Mouse (Mus musculus): Measurements from ENCODE around the gene Ehmt1. TPM values are rescaled to one million over a fixed set of nuclear protein-coding genes. Genes with fewer than 3 reads are reported as not detected.
A peak's percentile ranks its signal among the peaks of the same experiment; 100 is the strongest.

Gene Ehmt1
- total RNA-seq, 2 experiments from 2014 or later, result 26.2 to 49.7 TPM

GRCm38 (mm10) chr2:24807036-24807435, 112.4 kb downstream of the Ehmt1 start:
- no peak for ATAC-seq (ENCODE audit: poor library complexity, severe bottlenecking)

- ATAC-seq (ENCODE audit: poor library complexity, severe bottlenecking), result no peak
These were observed 113.3 kb downstream of the Ehmt1 start for GRCm38 (mm10) chr2:24806143-24806542.

GRCm38 (mm10) chr2:24805621-24806020, 113.8 kb downstream of the Ehmt1 start:
- peak; percentile 87 for ATAC-seq (ENCODE audit: poor library complexity, severe bottlenecking)

GRCm38 (mm10) chr2:24796833-24797457, 122.5 kb downstream of the Ehmt1 start:
- ATAC-seq (ENCODE audit: poor library complexity, severe bottlenecking), result no peak

- no peak for ATAC-seq (ENCODE audit: poor library complexity, severe bottlenecking)
These were observed 132.2 kb downstream of the Ehmt1 start for GRCm38 (mm10) chr2:24787250-24787649.

- no peak for ATAC-seq (ENCODE audit: poor library complexity, severe bottlenecking)
These were observed 138.2 kb downstream of the Ehmt1 start for GRCm38 (mm10) chr2:24781253-24781652.

GRCm38 (mm10) chr2:24776831-24777230, 142.6 kb downstream of the Ehmt1 start:
- ATAC-seq (ENCODE audit: poor library complexity, severe bottlenecking), result no peak

- peak; percentile 40; the same call in 1 of the 2 replicates for ATAC-seq (ENCODE audit: poor library complexity, severe bottlenecking)
These were observed 143.3 kb downstream of the Ehmt1 start for GRCm38 (mm10) chr2:24775951-24776587.

- no peak for ATAC-seq (ENCODE audit: poor library complexity, severe bottlenecking)
These were observed 144.6 kb downstream of the Ehmt1 start for GRCm38 (mm10) chr2:24774832-24775231.

- ATAC-seq (ENCODE audit: poor library complexity, severe bottlenecking), result no peak
These were observed 148.6 kb downstream of the Ehmt1 start for GRCm38 (mm10) chr2:24770861-24771260.

GRCm38 (mm10) chr2:24763115-24763557, 156.3 kb downstream of the Ehmt1 start, which contains the start of gene Cacna1b:
Gene Cacna1b, minus strand, starts transcription at chr2:24763152.
- ATAC-seq (ENCODE audit: poor library complexity, severe bottlenecking), result peak; percentile 47; the same call in 1 of the 2 replicates

GRCm38 (mm10) chr2:24762446-24762960, 156.9 kb downstream of the Ehmt1 start:
- ATAC-seq (ENCODE audit: poor library complexity, severe bottlenecking), result no peak

GRCm38 (mm10) chr2:24761923-24762445, 157.4 kb downstream of the Ehmt1 start:
- peak; percentile 60 for ATAC-seq (ENCODE audit: poor library complexity, severe bottlenecking)

- ATAC-seq (ENCODE audit: poor library complexity, severe bottlenecking), result 0 out of 2 replicates have a peak, but pooled peaks have one; percentile 49
These were observed 164.1 kb downstream of the Ehmt1 start for GRCm38 (mm10) chr2:24755276-24755675.

- no peak for ATAC-seq (ENCODE audit: poor library complexity, severe bottlenecking)
These were observed 166.8 kb downstream of the Ehmt1 start for GRCm38 (mm10) chr2:24752599-24752998.

- no peak for ATAC-seq (ENCODE audit: poor library complexity, severe bottlenecking)
These were observed 169.4 kb downstream of the Ehmt1 start for GRCm38 (mm10) chr2:24750051-24750450.

GRCm38 (mm10) chr2:24747878-24748277, 171.5 kb downstream of the Ehmt1 start:
- peak; percentile 93 for ATAC-seq (ENCODE audit: poor library complexity, severe bottlenecking)

Other genes starting within 250 kb of the Ehmt1 start
- gene Cacna1b, start 156.5 kb downstream of the Ehmt1 start, total RNA-seq (2015), result 0.02 TPM in 1 of 2 replicates, not detected in the other
- gene Cacna1b, start 156.5 kb downstream of the Ehmt1 start, total RNA-seq (2017), result not detected in 2 replicates
- 47.2 and 53.9 TPM in 2 replicates for gene Arrdc1, start 15.6 kb upstream of the Ehmt1 start, total RNA-seq (2015)
- gene Arrdc1, start 15.6 kb upstream of the Ehmt1 start, total RNA-seq (2017), result 106 and 108 TPM in 2 replicates
- gene Zmynd19, start 30.2 kb upstream of the Ehmt1 start, total RNA-seq (2015), result 6.0 and 6.4 TPM in 2 replicates
- gene Zmynd19, start 30.2 kb upstream of the Ehmt1 start, total RNA-seq (2017), result 17.4 TPM in 2 replicates
- 6.7 and 9.4 TPM in 2 replicates for gene Dph7, start 42.8 kb upstream of the Ehmt1 start, total RNA-seq (2015)
- gene Dph7, start 42.8 kb upstream of the Ehmt1 start, total RNA-seq (2017), result 6.7 and 8.8 TPM in 2 replicates
- 38.3 and 46.3 TPM in 2 replicates for gene Mrpl41, start 55.5 kb upstream of the Ehmt1 start, total RNA-seq (2015)
- 69.8 and 73.4 TPM in 2 replicates for gene Mrpl41, start 55.5 kb upstream of the Ehmt1 start, total RNA-seq (2017)
- gene Pnpla7, start 56.4 kb upstream of the Ehmt1 start, total RNA-seq (2015), result 43.7 and 55.6 TPM in 2 replicates
- 38.3 and 38.5 TPM in 2 replicates for gene Pnpla7, start 56.4 kb upstream of the Ehmt1 start, total RNA-seq (2017)
- gene Nsmf, start 134.7 kb upstream of the Ehmt1 start, total RNA-seq (2015), result 6.0 and 6.9 TPM in 2 replicates
- 6.4 and 10.8 TPM in 2 replicates for gene Nsmf, start 134.7 kb upstream of the Ehmt1 start, total RNA-seq (2017)
- gene Entpd8, start 160.7 kb upstream of the Ehmt1 start, total RNA-seq (2015), result not detected in 2 replicates
- gene Entpd8, start 160.7 kb upstream of the Ehmt1 start, total RNA-seq (2017), result not detected in 2 replicates
- not detected in 2 replicates for gene Noxa1, start 175.5 kb upstream of the Ehmt1 start, total RNA-seq (2015)
- gene Noxa1, start 175.5 kb upstream of the Ehmt1 start, total RNA-seq (2017), result not detected in 2 replicates